Mouse (Mus musculus): ENCODE measurements around the gene Zfp740. TPM values are rescaled to one million over a fixed set of nuclear protein-coding genes. Genes with fewer than 3 reads are reported as not detected.
"Not testable (repeated sequence)": the region's sequence is repeated elsewhere in the genome, so short reads cannot be mapped to it uniquely, and the experiment has no call there.

Zfp740 gene
- total RNA-seq, 2 experiments from 2014 or later = 66.1 to 71.8 TPM

DNA sequence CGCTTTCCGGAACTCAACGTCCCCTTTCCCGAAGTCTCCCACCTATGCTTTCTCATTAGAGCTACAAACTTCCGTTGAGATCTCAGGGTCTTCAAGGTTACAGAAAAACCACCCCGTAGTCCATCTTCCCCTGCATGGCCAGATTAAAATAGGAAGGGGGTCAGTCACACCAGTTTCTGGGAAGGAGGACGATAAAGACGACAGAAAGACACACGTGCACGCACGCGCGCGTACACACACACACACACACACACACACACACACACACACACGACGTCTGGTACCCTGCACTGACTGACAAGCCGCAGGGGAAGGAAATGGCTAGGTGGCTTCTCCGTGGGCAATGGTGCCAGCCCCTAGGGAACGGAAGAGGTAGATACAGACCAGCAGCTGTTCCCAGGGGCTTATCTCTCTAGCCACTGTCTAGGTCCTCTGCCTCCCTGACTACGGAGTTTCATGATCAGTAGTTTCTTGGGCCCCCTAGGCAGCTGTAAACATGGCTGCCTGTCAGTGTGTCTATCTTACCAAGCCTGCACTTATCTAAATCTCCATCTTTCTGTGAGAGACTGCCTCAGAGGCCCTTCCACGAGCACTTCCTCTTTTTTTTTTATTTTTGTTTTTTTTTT is 22.1 kb downstream of the Zfp740 start:
- no peak for DNase-seq (ENCODE audit: low spot score in 2 of 2)

DNA sequence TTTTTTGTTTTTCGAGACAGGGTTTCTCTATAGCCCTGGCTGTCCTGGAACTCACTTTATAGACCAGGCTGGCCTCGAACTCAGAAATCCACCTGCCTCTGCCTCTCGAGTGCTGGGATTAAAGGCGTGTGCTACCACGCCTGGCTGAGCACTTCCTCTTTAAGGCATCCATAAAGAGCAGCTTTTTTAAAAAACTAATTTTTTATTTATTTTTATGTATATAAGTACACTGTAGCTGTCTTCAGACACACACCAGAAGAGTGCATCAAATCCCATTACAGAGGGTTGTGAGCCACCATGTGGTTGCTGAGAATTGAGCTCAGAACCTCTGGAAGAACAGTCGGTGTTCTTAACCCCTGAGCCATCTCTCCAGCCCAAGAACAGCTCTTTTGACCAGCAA is 22.6 kb downstream of the Zfp740 start:
- DNase-seq (ENCODE audit: low spot score in 2 of 2) = not testable (repeated sequence)

DNA sequence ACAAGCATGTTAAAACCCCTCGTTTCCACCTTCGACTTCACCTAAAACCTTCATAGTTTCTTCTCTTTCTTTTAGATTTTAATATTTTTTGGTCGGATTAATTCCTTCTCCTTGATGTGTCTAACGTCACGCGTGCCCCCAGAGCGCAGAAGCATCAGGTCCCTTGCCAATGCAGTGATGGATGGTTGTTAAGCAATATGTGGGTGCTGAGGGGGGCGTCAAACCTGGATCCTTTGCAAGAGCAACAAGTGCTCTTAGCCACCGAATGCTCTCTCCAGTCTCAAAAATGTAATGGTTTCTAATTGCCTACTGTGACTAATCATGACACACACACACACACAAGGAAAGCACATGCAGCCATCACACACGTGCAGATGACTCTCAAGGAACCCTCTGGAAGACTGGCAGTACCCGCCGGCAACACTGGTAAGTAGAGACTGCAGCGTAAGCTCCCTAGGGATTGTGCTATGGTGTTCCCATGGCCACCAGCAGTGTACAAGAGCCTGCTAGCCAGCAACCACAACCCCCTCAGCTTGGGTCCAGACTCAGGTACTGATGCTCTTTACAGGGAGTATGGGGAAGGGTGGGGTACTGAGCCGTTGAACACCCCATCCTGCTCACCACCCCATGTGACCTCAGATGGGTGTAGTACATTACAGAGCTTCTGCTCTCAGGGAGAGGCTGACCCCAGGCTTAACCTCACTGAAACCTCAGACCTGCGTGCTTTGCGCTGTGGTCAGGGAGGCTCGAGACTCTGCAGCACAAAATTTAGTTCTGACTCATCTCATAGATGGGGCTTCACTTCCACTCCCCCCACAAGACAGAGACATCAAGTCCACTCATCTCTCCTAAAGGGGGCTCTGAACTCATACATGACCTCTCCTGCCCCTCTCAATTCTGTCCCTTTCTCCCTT is 27.6 kb downstream of the Zfp740 start:
- no peak for DNase-seq (ENCODE audit: low spot score in 2 of 2)

DNA sequence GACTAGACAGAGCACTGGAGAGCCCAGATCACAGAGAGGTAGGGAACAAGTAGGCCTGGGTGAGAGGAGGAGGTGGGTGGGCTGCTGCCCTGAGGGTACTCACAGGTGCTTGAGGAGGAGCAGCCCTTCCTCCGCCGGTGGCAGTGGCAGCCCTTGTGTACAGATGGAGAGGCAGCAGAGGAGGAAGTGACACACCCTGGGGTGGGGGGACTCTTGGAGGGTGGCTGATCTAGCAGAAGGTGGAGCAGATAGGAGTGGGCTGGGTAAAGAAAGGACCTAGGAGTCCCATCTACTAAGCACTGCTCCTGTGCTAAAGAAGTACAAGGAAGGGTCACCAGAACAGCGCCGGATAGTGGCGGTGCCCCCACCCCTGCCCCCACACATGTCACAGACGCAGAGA is 28.7 kb downstream of the Zfp740 start, which contains the start of gene Itgb7:
TSS of gene Itgb7 (minus strand) at position 197 of the 400 bp plus-strand sequence.
- no peak for DNase-seq (ENCODE audit: low spot score in 2 of 2)

DNA sequence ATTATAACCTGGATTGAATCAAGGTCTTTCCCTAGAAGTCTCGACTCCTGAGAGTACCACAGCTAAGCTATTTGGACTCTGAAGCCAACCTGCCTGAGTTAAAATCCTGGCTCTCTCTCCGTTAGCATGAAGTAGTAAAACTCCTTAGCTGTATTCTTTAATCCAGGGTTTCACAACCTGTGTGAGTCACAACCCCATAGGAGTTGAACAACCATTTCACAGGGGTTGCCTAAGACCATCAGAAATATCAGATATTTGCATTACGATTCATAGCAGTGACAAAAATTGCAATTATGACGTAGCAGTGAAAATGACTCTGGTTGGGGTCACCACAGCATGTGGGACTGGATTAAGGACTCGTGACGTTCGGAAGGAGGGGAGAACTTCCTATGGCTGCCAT is 29.7 kb downstream of the Zfp740 start:
- DNase-seq (ENCODE audit: low spot score in 2 of 2) = no peak

DNA sequence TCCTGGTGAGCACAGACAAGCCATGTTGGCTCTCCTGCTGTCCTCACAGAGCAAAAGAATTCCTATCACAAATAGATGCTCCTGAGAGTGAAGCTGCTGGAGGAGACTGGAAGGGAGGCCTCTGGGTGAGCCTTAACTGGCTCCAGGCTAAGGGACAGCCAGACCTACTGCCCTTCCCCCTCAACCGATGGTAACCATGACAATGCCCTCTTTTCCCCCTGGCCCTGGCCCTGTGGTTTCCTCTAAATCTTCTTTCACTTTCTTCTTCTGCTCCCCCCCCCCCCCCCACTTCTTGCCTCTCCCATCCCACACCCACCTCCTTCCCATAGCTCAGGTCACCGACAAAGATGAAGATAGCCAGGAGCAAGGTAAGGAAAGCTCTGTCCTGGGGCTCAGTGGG is 30.8 kb downstream of the Zfp740 start:
- DNase-seq (ENCODE audit: low spot score in 2 of 2) = no peak

DNA sequence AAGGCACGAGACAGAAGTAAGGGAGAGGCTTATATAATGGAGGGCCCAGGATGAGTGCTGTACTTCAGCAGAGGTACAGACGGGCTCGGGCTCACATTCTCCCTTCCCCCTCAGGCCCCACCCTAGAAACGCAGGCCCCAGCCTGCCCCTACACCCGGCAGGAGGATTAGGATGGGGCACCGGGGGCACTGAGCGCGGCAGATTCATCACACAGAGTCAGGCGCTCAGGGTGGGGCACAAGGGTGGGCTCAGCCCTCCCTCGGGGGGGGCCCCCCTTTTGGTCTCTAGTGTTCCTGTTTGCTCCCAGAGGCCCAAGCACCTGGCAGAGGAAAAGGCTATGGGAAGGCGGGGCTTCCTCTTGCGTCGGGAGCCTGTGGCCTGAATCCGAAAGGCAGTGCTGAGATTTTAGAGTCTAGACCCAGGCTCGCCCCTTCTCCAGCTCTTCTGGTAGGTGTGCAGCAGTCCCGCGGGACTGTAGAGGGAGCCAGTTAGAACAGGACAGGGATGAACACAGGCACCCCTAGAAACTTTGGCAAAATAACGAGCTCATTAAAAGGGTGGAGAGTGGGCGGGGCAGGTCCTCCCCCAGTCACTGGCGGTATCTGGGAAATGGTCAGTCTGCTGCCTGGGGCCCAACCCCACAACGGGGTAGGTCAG is 32.5 kb downstream of the Zfp740 start:
- DNase-seq (ENCODE audit: low spot score in 2 of 2) = no peak

DNA sequence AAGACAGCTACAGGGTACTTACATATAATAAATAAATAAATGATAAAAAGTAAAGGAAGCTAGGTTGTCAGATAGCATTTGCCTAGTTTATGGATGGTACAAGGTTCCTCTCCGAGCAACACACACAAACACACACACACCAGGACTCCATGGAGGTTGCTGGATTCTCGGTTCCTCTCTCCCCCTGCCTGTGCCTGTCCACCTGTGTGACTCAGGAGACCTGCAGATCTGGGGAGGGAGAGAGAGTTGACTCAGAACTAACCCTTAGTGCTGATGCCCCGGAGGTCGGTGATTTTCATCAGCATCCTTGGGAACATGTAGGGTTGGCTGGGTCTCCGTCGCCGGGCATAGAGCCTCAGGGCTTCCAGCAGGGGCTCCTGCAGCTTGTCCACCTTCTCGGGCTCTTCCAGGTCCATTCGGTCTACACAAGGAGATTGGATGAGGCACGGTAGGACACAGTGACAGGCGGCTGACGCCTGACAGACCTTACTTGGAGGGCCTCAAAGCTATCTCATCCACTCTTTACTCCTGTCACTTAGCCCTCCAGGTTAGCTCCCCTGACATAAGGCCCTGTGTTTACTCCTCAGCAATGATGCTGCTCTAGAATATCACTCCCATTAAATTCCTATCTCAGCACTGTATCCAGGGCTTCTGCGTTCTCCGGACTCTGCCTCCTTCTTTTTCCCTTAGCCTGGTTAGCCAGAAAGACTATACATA is 35.7 kb downstream of the Zfp740 start:
- no peak for DNase-seq (ENCODE audit: low spot score in 2 of 2)

DNA sequence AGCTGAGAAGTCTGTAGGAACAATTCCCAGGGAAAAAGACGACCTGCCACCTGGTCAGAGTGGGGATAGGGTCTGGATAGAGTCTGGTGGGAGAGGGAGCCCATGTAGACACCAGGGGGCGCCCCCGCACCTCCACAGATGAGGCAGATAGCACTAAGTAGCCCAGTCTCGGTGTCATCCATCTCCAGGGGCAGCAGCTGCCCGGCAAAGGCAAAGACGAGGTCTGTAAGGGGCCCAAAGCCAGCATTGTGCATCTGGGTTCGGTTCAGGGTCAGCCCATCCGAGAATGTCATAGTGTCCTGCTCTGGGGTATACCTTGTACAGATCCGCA is 36.2 kb downstream of the Zfp740 start:
- peak; percentile 39 to 86 for DNase-seq (ENCODE audit: low spot score in 2 of 2)

DNA sequence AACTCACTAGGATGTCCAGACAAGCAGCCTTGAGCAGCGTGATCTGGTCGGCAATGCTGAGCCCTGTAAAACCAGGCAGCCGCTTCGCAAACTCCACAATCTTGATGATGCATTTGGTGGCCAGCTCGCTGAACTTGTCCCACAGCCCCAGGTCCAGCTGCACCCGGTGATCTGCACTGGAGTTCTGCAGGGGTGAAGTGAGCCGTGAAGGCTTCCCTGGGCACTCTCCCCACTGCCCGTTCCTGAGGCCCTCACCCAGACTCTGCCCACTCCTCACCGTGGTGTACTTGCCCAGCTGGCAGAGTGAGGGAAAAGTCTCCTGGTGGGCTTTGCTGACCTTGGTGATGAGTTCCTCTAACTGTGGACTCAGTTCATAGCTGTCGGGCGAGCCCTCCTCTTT is 36.8 kb downstream of the Zfp740 start:
- no peak for DNase-seq (ENCODE audit: low spot score in 2 of 2)

DNA sequence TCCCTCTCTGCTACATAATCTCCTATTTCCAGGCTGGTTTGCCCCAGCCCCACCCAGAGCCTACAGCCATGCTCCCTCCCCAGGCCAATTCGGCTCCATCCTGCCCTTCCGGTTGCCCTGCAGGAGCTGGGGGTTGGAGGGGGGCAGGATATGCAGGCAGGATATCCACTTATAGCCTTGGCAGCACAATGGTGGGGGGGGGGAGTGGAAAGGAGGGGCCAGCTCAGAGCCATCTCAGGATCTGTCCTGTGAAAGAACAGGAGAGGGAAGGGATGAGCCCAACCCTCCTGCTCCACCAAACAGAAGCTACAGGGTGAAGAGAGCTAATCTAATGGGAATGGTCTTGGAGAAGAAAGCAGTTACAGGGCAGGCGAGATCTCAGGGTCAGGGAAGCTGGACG is 37.6 kb downstream of the Zfp740 start:
- DNase-seq (ENCODE audit: low spot score in 2 of 2) = no peak

DNA sequence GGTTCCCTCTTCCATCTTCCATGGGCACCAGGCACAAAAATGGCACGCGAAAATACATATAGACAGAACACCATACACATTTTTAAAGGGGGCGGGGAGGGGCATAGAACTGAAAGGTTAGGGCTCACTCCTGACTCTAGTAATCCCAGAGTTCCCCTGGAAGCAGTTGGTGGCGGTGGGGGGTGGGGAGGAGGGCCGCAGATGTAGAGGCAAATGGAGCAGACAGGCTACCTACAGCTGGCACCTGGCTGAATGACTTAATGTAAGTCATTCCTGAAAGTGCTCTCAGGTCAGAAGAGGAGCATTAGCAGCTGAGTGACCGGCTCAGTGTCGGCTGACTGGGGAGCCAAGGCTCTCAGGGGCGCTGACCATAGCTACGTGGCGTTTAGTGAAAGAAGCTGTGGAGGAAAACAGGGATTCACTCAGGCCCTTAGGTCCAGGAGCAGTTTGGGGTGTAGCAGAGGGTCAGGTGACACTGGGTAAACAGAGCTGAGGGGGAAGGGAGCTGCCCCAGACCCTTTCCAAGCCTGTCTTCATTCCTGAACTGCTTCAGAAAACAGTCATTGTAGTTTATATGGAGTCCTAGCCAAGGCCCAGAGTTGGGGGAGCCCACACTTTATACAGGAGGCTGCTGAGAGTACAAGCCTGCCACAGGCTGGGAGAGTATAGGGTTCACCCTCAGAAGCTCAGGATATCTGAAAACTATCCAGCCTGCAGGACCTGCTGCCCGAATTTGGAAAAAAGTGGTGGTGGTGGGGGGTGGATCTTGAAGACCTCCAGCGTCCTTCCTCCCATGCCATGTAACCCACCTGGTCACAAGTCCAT is 39.6 kb downstream of the Zfp740 start:
- DNase-seq (ENCODE audit: low spot score in 2 of 2) = no peak

DNA sequence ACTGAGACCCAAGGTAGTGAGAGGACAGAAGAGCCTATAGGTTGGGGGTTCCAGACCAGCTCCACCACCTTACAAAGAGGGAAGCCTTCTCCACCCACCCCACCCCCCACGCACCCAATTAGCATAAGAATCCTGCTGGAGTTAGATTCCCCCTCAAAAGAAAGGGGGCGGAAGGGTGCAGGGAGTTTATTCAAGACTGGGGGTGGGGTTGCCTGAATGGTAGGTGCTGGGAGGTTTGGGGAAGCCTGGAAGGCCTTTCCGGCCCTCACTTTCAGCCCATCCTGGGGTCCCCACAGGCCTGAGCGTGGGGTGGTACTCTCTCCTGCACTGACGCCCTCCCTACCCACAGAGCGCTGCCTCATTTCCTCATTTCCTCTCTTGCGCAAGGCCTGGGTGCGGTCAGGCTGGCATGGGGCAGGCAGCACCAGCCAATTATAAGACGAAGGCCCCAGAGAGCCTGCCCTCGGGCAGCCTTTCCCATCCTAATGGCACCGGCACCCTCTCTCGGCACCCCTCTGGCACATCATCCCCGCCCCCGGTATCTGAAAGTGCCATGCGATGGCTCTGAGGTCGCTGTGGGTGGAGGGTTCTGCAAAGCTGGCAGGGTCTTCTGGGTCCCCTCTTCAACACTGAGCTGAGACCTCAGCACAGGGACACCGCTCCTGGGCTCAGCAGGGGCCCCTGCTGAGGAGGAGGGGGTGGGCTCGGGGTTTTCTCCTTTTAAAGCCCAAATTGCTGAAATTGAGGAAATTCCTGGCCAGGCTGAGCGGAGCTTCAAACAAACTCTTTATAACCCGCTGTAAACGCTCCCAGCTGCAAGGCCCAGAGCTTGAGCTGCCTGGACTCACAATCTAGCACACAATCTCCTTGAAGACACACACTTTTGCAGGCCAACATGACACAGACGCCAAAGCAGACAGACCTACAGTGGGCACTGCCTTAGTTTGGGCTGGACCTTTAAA is 40.5 kb downstream of the Zfp740 start:
- DNase-seq (ENCODE audit: low spot score in 2 of 2) = no peak

DNA sequence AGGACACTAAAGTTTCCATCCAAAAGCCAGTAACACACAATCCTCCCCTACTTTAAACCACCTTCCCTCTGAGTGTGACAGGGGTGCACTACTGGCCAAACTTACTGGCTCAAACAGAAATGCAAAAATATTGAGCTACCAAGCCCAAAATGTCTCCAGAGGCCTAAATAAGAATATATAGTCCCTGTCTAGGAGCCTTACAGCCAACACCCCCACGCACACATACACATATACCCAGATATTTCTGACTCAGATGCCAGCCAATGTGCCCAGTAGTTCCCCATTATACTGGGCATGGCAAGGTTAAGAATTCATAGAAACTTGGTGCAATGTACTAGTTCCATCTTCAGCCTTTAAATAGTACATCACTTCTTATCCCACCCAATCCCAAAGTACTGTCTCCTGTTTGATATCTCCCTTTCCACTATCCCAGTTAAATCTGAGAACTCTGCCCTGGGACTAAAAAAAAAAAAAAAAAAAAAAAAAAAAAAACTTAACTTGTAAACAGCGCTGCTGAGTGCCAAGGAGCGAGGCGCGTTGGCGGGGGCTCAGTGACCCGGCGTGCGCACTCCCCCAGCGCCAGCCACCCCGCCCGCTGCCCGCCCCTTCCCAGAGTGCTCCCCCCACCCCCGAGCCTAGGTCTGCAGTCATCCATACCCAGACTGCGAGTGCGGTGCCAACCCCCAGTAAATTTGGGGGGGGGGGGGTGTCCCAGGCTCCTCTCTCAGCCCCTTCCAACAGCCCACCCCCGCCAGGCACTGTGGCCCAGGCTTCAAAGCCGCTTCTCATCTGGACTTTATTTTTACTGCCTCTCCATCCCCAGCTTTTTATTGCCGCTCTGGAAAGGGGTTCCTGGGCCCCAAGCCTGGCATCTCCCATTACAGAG is 41.5 kb downstream of the Zfp740 start:
- DNase-seq (ENCODE audit: low spot score in 2 of 2) = no peak

DNA sequence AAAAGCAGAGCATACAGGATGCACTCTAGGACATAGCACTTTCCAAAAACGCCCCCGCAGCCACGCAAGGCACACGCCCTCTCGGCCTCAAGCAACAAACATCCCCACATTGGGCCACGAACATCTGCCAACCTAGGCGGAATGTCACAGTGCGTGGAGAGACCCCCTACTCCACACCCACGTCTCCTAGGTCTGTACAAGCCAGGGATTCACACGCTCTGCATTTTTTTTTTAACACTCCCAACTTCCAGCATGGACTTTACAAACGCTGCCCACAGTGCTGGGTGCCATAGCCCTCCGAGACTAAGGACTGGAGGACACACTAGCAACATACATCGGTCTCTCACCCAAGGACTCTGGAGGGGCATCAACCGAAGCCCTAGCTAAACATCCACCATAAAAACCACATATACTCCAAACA is 42.4 kb downstream of the Zfp740 start:
- no peak for DNase-seq (ENCODE audit: low spot score in 2 of 2)

DNA sequence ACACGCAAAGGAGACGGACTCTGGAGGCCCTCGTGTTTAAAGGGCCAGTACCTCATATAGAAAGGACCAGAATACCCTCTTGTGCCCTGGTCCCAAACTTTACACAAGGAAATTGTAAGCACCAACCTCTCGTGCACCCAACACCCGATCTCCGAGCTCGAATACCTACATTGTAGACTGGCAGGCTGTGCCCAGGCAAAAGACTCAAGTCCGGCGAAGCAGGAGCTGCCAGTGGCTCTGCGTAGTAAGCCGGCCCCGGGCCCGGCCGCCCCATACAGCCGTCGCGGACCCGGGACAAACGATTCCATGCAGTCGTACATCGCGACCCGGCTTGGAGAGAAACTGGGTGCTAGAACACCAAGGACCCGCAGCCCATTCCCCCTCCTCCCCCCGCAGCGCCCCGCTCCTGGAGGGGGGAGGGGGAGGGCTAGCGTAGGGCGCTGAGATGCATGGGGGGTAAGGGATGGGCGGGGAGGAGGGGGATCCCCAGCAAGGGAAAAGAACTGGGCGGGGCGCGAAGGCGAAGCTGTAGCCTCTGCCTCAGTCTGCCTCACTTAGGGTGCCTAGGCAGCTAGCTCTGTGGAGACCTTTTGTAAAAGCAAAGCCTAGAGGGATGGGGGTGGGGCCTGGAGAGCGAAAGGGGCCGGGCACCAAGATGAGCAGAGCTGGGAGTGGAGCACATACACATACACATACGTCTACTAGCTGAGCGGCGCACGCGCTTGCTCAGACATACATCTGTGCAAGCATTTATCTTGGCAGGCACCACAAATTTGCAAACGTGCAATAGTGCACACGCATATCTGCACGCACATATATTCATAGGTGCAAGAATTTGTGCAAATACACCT is 43.1 kb downstream of the Zfp740 start:
- DNase-seq (ENCODE audit: low spot score in 2 of 2) = peak; percentile 70 to 86

DNA sequence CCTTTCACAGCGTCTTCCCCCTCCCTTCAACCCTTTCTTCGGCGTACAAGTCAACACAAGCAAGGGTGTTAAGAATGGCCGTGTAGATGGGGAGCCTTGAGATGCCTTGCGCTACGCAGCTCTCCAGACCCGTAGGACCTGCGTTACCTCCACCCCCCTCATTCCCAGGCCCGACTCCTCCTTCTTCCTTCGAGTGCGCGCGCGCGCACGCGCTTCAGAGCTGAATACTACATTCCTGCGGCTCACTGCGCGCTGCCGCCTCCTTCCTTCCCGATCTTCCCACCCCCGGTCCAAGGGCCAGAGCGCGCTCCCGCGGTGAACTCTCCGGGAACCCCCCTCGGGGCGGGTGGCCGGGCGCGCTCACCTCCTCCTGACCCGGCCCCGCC is 43.8 kb downstream of the Zfp740 start:
- peak; percentile 83 to 92 for DNase-seq (ENCODE audit: low spot score in 2 of 2)

Measured in layer of hippocampus, adult 18-20 months (tissue).